Mouse (Mus musculus): ENCODE results near the gene Colq.
"Not testable (repeated sequence)": the region's sequence is repeated elsewhere in the genome, so short reads cannot be mapped to it uniquely, and the experiment has no call there.

Gene Colq

GRCm38 (mm10) chr14:31591243-31591642 is at the start of gene Colq:
Gene Colq, minus strand, starts transcription at chr14:31591343.
- no peak for DNase-seq

GRCm38 (mm10) chr14:31640346-31640889 is 49.3 kb upstream of the Colq start, which contains the start of gene Gm49387:
Gene Gm49387, minus strand, starts transcription at chr14:31640878.
- no peak for DNase-seq

- DNase-seq: no peak
These were observed 39.5 kb upstream of the Colq start for GRCm38 (mm10) chr14:31630677-31631076.

- DNase-seq: no peak
These were observed 31.6 kb upstream of the Colq start for GRCm38 (mm10) chr14:31622748-31623147.

GRCm38 (mm10) chr14:31620591-31621223 is 29.6 kb upstream of the Colq start:
- no peak for DNase-seq

GRCm38 (mm10) chr14:31617997-31618396 is 26.9 kb upstream of the Colq start:
- no peak for DNase-seq

GRCm38 (mm10) chr14:31617204-31617603 is 26.1 kb upstream of the Colq start:
- no peak for DNase-seq

- DNase-seq: no peak
These were observed 22.5 kb upstream of the Colq start for GRCm38 (mm10) chr14:31613671-31614070.

- no peak for DNase-seq
These were observed 20.8 kb upstream of the Colq start for GRCm38 (mm10) chr14:31611986-31612385.

GRCm38 (mm10) chr14:31605514-31605913 is 14.4 kb upstream of the Colq start:
- DNase-seq: peak; percentile 64

- DNase-seq: peak; percentile 68
These were observed 13.8 kb upstream of the Colq start for GRCm38 (mm10) chr14:31604916-31605315.

- not testable (repeated sequence) for DNase-seq
These were observed 11.5 kb upstream of the Colq start for GRCm38 (mm10) chr14:31602616-31602979.

- peak; percentile 44 for DNase-seq
These were observed 10.9 kb upstream of the Colq start for GRCm38 (mm10) chr14:31601908-31602615.

GRCm38 (mm10) chr14:31597446-31597845 is 6.3 kb upstream of the Colq start:
- DNase-seq: no peak

GRCm38 (mm10) chr14:31596408-31596807 is 5.3 kb upstream of the Colq start:
- no peak for DNase-seq

- no peak for DNase-seq
These were observed 3.5 kb upstream of the Colq start for GRCm38 (mm10) chr14:31594693-31595092.

- DNase-seq: no peak
These were observed 1.9 kb upstream of the Colq start for GRCm38 (mm10) chr14:31593036-31593435.

- no peak for DNase-seq
These were observed 4.7 kb downstream of the Colq start for GRCm38 (mm10) chr14:31586451-31586850.

GRCm38 (mm10) chr14:31583082-31583481 is 8.1 kb downstream of the Colq start:
- no peak for DNase-seq

- DNase-seq: peak; percentile 54
These were observed 13.0 kb downstream of the Colq start for GRCm38 (mm10) chr14:31577966-31578735.

GRCm38 (mm10) chr14:31576846-31577697 is 14.1 kb downstream of the Colq start:
- DNase-seq: peak; percentile 63

- no peak for DNase-seq
These were observed 15.3 kb downstream of the Colq start for GRCm38 (mm10) chr14:31575866-31576265.
